Mouse (Mus musculus): ENCODE measurements around the gene Ptpn4.

DNA sequence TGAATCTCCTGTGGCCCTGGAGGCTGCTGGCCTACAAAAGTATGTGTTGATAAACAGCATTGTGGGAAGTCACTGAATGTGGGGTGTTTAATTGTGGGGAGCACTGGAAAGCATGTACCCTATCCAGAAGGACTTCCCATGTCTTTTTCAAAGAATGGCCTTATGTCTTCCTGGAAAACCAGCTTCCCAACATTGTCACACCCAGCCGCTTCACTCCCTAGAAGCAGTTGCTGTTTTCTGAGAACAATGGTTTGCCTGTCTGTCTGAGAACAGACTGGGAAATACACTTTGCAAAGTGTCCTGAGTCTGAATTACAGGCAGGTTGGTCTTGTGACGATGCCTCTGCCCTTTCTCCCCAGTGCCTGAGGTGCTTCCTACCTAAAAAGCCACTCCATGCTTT is 29.9 kb upstream of the Ptpn4 start:
- TF ChIP-seq FLI1 (IDR thresholded peaks at IDR 0.05; ENCODE audit: low read length) = no peak
- TF ChIP-seq GATA1 (IDR thresholded peaks at IDR 0.05; ENCODE audit: borderline replicate concordance, low read length) = no peak

Data from megakaryocyte, embryonic 14.5 days (primary cell).